Mouse (Mus musculus) kidney, adult 2 months (tissue): ENCODE data around the gene Sh3bp5l. TPM values are rescaled to one million over a fixed set of nuclear protein-coding genes. Genes with fewer than 3 reads are reported as not detected.
A peak's percentile ranks its signal among the peaks of the same experiment; 100 is the strongest.

Experiments used
- DNase-seq: peaks from one replicate; pipeline ENCODE4 v3.0.0; 2021
- H3K27ac ChIP-seq: fragments of 200-500 bp; 2 replicates; pipeline ENCODE4 v1.5.1; 2012; ENCODE audit warnings: low read depth, low read length, control low read depth, inconsistent platforms; ENCODE audit not compliant: insufficient read depth
- H3K27me3 ChIP-seq: fragments of 200-500 bp; replicated peaks from 2 replicates; pipeline ENCODE4 v1.6.1; 2012; ENCODE audit warnings: mild to moderate bottlenecking, moderate library complexity, low read length, inconsistent platforms; ENCODE audit not compliant: control insufficient read depth, insufficient read depth
- H3K36me3 ChIP-seq: fragments of 200-500 bp; 2 replicates; pipeline ENCODE4 v1.6.1; 2012; ENCODE audit warnings: mild to moderate bottlenecking, moderate library complexity, low read length, inconsistent platforms; ENCODE audit not compliant: control insufficient read depth, insufficient read depth
- H3K4me1 ChIP-seq: fragments of 200-500 bp; 2 replicates; pipeline ENCODE4 v1.6.1; 2011; ENCODE audit warnings: low read length; ENCODE audit not compliant: control insufficient read depth, insufficient read depth
- H3K4me3 ChIP-seq: fragments of 200-500 bp; 2 replicates; pipeline ENCODE4 v1.5.1; 2011; ENCODE audit warnings: mild to moderate bottlenecking, low read depth, low read length, control low read depth; ENCODE audit not compliant: insufficient read depth
- CTCF ChIP-seq: fragments of 200-500 bp; conservative IDR thresholded peaks from 2 replicates; pipeline ENCODE4 v1.5.1; 2011; ENCODE audit warnings: low read depth, mild to moderate bottlenecking, control low read depth, low read length, moderate library complexity, mixed read lengths; ENCODE audit not compliant: insufficient read depth, insufficient read length
- POLR2A ChIP-seq: fragments of 200-500 bp; IDR thresholded peaks from one replicate; pipeline ENCODE4 v1.6.1; 2011; ENCODE audit warnings: low read depth, low read length, control low read depth
- WGBS: fragments of 180-500 bp; shearing (Covaris S2); methylation state at CpG from one replicate; pipeline ENCODE4 v1.1.7; 2018; 5-methylcytosine and 5-hydroxymethylcytosine counted together
- polyA plus RNA-seq: library from polyadenylated mRNA; depleted of rRNA; stranded (reverse); fragments of >200 nt; gene quantifications from 2 replicates; pipeline ENCODE4 v1.2.3, GENCODE M21; 2012

Gene Sh3bp5l
- polyA plus RNA-seq, 1 experiment: 29.7 TPM

GRCm38 (mm10) chr11:58322824-58323569 is 7.5 kb upstream of the Sh3bp5l start:
- Histone ChIP-seq H3K27ac (peak overlapping the region; percentile 93), H3K4me1 (peaks cover 10% of the 10 kb centered on the region), H3K27me3 (no peaks in the 10 kb centered on the region), H3K4me3 (peak overlapping the region; percentile 77), H3K36me3 (no peaks in the 10 kb centered on the region)
- TF ChIP-seq CTCF: 0 out of 2 replicates have a peak, but pooled peaks have one; percentile 0
- peak; percentile 86 for TF ChIP-seq POLR2A
- DNase-seq: peak; percentile 99
- under 1% methylated on average over 63 of the region's 63 CpGs for WGBS

- TF ChIP-seq CTCF (no peak), POLR2A (no peak)
- Histone ChIP-seq H3K27me3 (no peaks in the 10 kb centered on the region), H3K36me3 (no peaks in the 10 kb centered on the region), H3K4me1 (peaks cover 10% of the 10 kb centered on the region), H3K27ac (peak overlapping the region; percentile 93), H3K4me3 (peak overlapping the region; percentile 77)
- DNase-seq: no peak
- WGBS: 7% methylated on average over 24 of the region's 24 CpGs
Measured at GRCm38 (mm10) chr11:58323570-58324340, 6.8 kb upstream of the Sh3bp5l start.

- no peak for TF ChIP-seq CTCF
- TF ChIP-seq POLR2A: no peak
- H3K4me3 ChIP-seq: no peak overlapping the region
- peaks cover 10% of the 10 kb centered on the region for H3K4me1 ChIP-seq
- 85% methylated on average over 3 of the region's 3 CpGs for WGBS
- no peak for DNase-seq
- no peaks in the 10 kb centered on the region for H3K27me3 ChIP-seq
- H3K27ac ChIP-seq: no peak overlapping the region
- no peaks in the 10 kb centered on the region for H3K36me3 ChIP-seq
Measured at GRCm38 (mm10) chr11:58324614-58325229, 5.8 kb upstream of the Sh3bp5l start.

GRCm38 (mm10) chr11:58326781-58327180 is 3.7 kb upstream of the Sh3bp5l start:
- no peaks in the 10 kb centered on the region for H3K27me3 ChIP-seq
- no peak overlapping the region for H3K4me3 ChIP-seq
- H3K36me3 ChIP-seq: no peaks in the 10 kb centered on the region
- TF ChIP-seq POLR2A: no peak
- TF ChIP-seq CTCF: 0 out of 2 replicates have a peak, but pooled peaks have one; percentile 15
- DNase-seq: no peak
- 97% methylated on average over 3 of the region's 3 CpGs for WGBS
- no peak overlapping the region for H3K27ac ChIP-seq
- H3K4me1 ChIP-seq: peaks cover 14% of the 10 kb centered on the region

GRCm38 (mm10) chr11:58329906-58330275 is 633 bp upstream of the Sh3bp5l start:
- Histone ChIP-seq H3K36me3 (no peaks in the 10 kb centered on the region), H3K4me3 (peak overlapping the region; percentile 72), H3K27ac (peak overlapping the region; percentile 2; the same call in 1 of the 2 replicates), H3K4me1 (peaks cover 8% of the 10 kb centered on the region), H3K27me3 (no peaks in the 10 kb centered on the region)
- no peak for DNase-seq
- TF ChIP-seq CTCF: no peak
- WGBS: under 1% methylated on average over 21 of the region's 21 CpGs

- Histone ChIP-seq H3K4me1 (peaks cover 8% of the 10 kb centered on the region), H3K4me3 (peak overlapping the region; percentile 72), H3K27me3 (no peaks in the 10 kb centered on the region), H3K27ac (no peak overlapping the region; the same call in 1 of the 2 replicates), H3K36me3 (no peaks in the 10 kb centered on the region)
- no peak for TF ChIP-seq CTCF
- no peak for TF ChIP-seq POLR2A
- no peak for DNase-seq
- WGBS: 10% methylated on average over 10 of the region's 10 CpGs
Measured at GRCm38 (mm10) chr11:58331149-58331495, 598 bp downstream of the Sh3bp5l start.

DNA sequence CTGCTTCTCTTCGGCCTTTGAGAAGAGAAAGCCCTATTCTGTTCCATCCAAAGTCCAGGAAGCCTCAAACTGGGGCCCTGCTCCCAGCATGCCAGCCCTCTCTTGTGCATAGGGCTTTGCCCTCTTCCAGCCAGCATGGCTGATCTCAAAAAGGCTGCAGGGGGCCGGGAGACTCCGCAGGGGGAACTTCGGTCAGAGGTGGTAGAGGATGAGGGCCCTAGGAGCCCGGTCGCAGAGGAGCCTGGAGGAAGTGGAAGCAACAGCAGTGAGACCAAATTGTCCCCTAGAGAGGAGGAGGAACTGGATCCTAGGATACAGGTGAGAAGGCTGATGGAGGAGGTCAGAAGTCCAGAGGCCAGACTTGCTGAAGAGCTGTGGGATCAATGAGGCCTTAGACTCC is 1.0 kb downstream of the Sh3bp5l start:
- Histone ChIP-seq H3K27me3 (no peaks in the 10 kb centered on the region), H3K4me3 (peak overlapping the region; percentile 72), H3K36me3 (no peaks in the 10 kb centered on the region), H3K27ac (no peak overlapping the region), H3K4me1 (peaks cover 8% of the 10 kb centered on the region)
- DNase-seq: no peak
- no peak for TF ChIP-seq POLR2A
- no peak for TF ChIP-seq CTCF
- 76% methylated on average over 6 of the region's 6 CpGs for WGBS
